10 mouse cellular contexts compared by ENCODE assay signal in the genomic region with DNA sequence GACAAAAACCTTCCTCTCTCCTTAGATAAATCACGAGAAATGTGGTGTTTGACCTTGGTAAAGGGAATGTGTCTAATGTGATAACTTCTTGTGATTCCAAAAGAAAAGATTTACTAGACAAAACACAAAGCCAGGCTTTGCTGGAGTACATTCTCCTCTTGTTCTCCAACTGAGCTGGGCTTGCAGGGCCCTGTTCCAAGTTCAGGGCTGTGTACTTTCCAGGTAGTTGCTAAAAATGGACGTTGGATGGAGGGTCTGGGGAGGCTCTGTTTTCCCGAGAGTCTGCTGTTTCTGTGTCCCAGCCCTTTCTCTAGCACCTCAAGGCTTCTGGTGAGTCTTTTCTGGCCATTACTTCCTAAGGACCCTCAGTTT. TPM values are rescaled to one million over a fixed set of nuclear protein-coding genes. Genes with fewer than 3 reads are reported as not detected.
DNase-seq lines count a peak whose midpoint lies in the region; ATAC-seq and TF ChIP-seq lines count a peak whose summit lies in the region.
"Had no signal": no experiment of that assay in that cellular context is flagged by ENCODE, and none has a peak within 500 bp of the region (broad histone marks: within the 10 kb centered on the region; RNA-seq: fewer than 3 reads in every experiment).

No protein-coding gene starts in this region.

- no peak for TF ChIP-seq CTCF in left cerebral cortex, adult 2 months (IDR thresholded peaks at IDR 0.05)

- no peak for ATAC-seq in heart, embryonic 14.5 days (ENCODE audit: insufficient number of reproducible peaks, insufficient read depth, low FRiP score, low read depth)
- ATAC-seq in megakaryocyte-erythroid progenitor cell, adult 5-6 weeks (replicated peaks; ENCODE audit: low FRiP score, low TSS enrichment, poor library complexity, severe bottlenecking) = no peak

- H3K4me1 ChIP-seq in embryonic facial prominence, embryonic 10.5 days = peaks cover 70% of the 10 kb centered on the region
- H3K4me1 ChIP-seq in heart, embryonic 14.5 days (ENCODE audit: control insufficient read depth in 2 of 2, insufficient read depth in 2 of 2, low read length in 2 of 2) = peaks cover 56 to 60% of the 10 kb centered on the region in 2 experiments

- no peaks in the 10 kb centered on the region for H3K36me3 ChIP-seq in embryonic facial prominence, embryonic 10.5 days (replicated peaks)
- H3K36me3 ChIP-seq in heart, embryonic 14.5 days (ENCODE audit: control insufficient read depth, insufficient read depth, low read length) = no peaks in the 10 kb centered on the region
- peaks cover 12% of the 10 kb centered on the region; the same call in 1 of the 2 replicates for H3K36me3 ChIP-seq in macrophage (ENCODE audit: inconsistent target)

- peak overlapping the region; percentile 98 for H3K4me2 ChIP-seq in heart, embryonic 14.5 days (ENCODE audit: low read length)

- H3K9me3 ChIP-seq in embryonic facial prominence, embryonic 10.5 days = no peaks in the 10 kb centered on the region
- H3K9me3 ChIP-seq in heart, embryonic 14.5 days (ENCODE audit: control insufficient read depth, low read length) = no peaks in the 10 kb centered on the region

- H3K27ac ChIP-seq in left cerebral cortex, adult 2 months = peak overlapping the region; percentile 56; the same call in 1 of the 2 replicates
- H3K27ac ChIP-seq in embryonic facial prominence, embryonic 10.5 days (replicated peaks) = no peak overlapping the region
- H3K27ac ChIP-seq in heart, embryonic 14.5 days (replicated peaks in 1 of 2; ENCODE audit: control insufficient read depth in 1 of 2, insufficient read depth in 1 of 2, low read depth in 2 of 2, low read length in 2 of 2) = peak overlapping the region; percentile 77 to 85
- H3K27ac ChIP-seq in macrophage = peak overlapping the region; percentile 72

- H3K27me3 ChIP-seq in embryonic facial prominence, embryonic 10.5 days (replicated peaks; ENCODE audit: low read depth, poor library complexity, severe bottlenecking) = peaks cover 4% of the 10 kb centered on the region; the same call in 1 of the 2 replicates
- no peaks in the 10 kb centered on the region for H3K27me3 ChIP-seq in heart, embryonic 14.5 days (ENCODE audit: control insufficient read depth, insufficient read depth, low read length)

- H3K4me3 ChIP-seq in left cerebral cortex, adult 2 months = peak overlapping the region; percentile 81
- H3K4me3 ChIP-seq in embryonic facial prominence, embryonic 10.5 days = peak overlapping the region; percentile 87
- H3K4me3 ChIP-seq in heart, embryonic 14.5 days (ENCODE audit: control insufficient read depth in 1 of 2, insufficient read depth in 1 of 2, low read depth in 1 of 2, low read length in 2 of 2) = peak overlapping the region; percentile 25 to 93; a peak in 3 of 4 replicates
- H3K4me3 ChIP-seq in macrophage (ENCODE audit: inconsistent target) = peak overlapping the region; percentile 83

- no peak for DNase-seq in left cerebral cortex, adult 2 months (ENCODE audit: extremely low spot score in 1 of 2, low spot score in 2 of 2)
- DNase-seq in left cerebral cortex, adult 9 months (ENCODE audit: low spot score in 2 of 2) = no peak
- DNase-seq in embryonic facial prominence, embryonic 10.5 days (ENCODE audit: low spot score) = no peak
- no peak for DNase-seq in cerebellum, postnatal 4 days (ENCODE audit: low spot score in 2 of 2)
- no peak for DNase-seq in left cerebral cortex, adult 8-10 months (ENCODE audit: low spot score in 2 of 2)
- DNase-seq: embryo, embryonic 11 days had no signal

- intact Hi-C loops in left cerebral cortex, adult 2 months (cut with DNase I) = no loop called here

- peaks cover 63% of the 10 kb centered on the region for H3K79me2 ChIP-seq in macrophage (ENCODE audit: inconsistent target)

- peak overlapping the region; percentile 94 for H3K9ac ChIP-seq in heart, embryonic 14.5 days (ENCODE audit: low read length)

- 73% methylated on average over 3 of the region's 3 CpGs for WGBS in embryonic facial prominence, embryonic 10.5 days
- WGBS in heart, embryonic 14.5 days = 0% methylated on average over 3 of the region's 3 CpGs
- WGBS in macrophage (ENCODE audit: missing documents) = 6% methylated on average over 3 of the region's 3 CpGs

RNA-seq across cellular contexts. Expression of gene Mafk, which starts 1.6 kb away (rescaled TPM):
- total RNA-seq in left cerebral cortex, adult 2 months (2021) = 10 to 100 TPM in 1 of 2 experiments, 1 to 10 TPM in 1; 8.9 to 11.5 TPM
- polyA plus RNA-seq in embryonic facial prominence, embryonic 10.5 days (2016; fragmentation: Nextera tagmentation; extraction: Ambion mirVana) = 9.2 and 10.5 TPM in 2 replicates
- polyA plus RNA-seq in heart, embryonic 14.5 days (2014; fragmentation: Nextera tagmentation; extraction: Ambion mirVana) = 10.6 and 11.2 TPM in 2 replicates
- 100 to 1,000 TPM in 1 of 26 experiments, 10 to 100 TPM in 25; 23.0 to 116 (median 37.1) TPM for total RNA-seq in macrophage (2018; cell fraction: chromatin; rRNA removed)
- 10 to 100 TPM; 22.0 to 77.2 (median 26.9) TPM for total RNA-seq in macrophage (2018; cell fraction: cytosol; rRNA removed)
- total RNA-seq in macrophage (2018; cell fraction: nucleus; rRNA removed) = 100 to 1,000 TPM in 1 of 26 experiments, 10 to 100 TPM in 25; 29.3 to 101 (median 41.7) TPM
- polyA plus RNA-seq in macrophage (2018) = 20.1 to 25.2 TPM (median 22.3 TPM) in 3 replicates
- total RNA-seq in left cerebral cortex, adult 8-10 months (2022) = 10 to 100 TPM in 2 of 4 experiments, 1 to 10 TPM in 2; 8.6 to 13.0 (median 10.0) TPM
- 23.8 and 24.3 TPM in 2 replicates for total RNA-seq in megakaryocyte-erythroid progenitor cell, adult 5-6 weeks (2014; fragmentation: Nextera tagmentation)
- total RNA-seq in megakaryocyte-erythroid progenitor cell, adult 5-6 weeks (2017) = 40.1 and 49.3 TPM in 2 replicates

RNA-seq across cellular contexts. Expression of gene Ints1, which starts 17.5 kb away (rescaled TPM):
- total RNA-seq in left cerebral cortex, adult 2 months (2021) = 100 to 1,000 TPM in 1 of 2 experiments, 10 to 100 TPM in 1; 91.9 to 102 TPM
- polyA plus RNA-seq in embryonic facial prominence, embryonic 10.5 days (2016; fragmentation: Nextera tagmentation; extraction: Ambion mirVana) = 42.6 and 44.4 TPM in 2 replicates
- 17.1 and 19.8 TPM in 2 replicates for polyA plus RNA-seq in heart, embryonic 14.5 days (2014; fragmentation: Nextera tagmentation; extraction: Ambion mirVana)
- total RNA-seq in macrophage (2018; cell fraction: chromatin; rRNA removed) = 100 to 1,000 TPM in 12 of 26 experiments, 10 to 100 TPM in 14; 35.7 to 154 (median 94.9) TPM
- total RNA-seq in macrophage (2018; cell fraction: cytosol; rRNA removed) = 10 to 100 TPM; 10.3 to 26.7 (median 18.2) TPM
- total RNA-seq in macrophage (2018; cell fraction: nucleus; rRNA removed) = 10 to 100 TPM; 18.8 to 86.4 (median 44.8) TPM
- polyA plus RNA-seq in macrophage (2018) = 14.7 to 19.1 TPM (median 17.1 TPM) in 3 replicates
- total RNA-seq in left cerebral cortex, adult 8-10 months (2022) = 100 to 1,000 TPM in 2 of 4 experiments, 10 to 100 TPM in 2; 97.1 to 104 (median 99.7) TPM
- 106 and 117 TPM in 2 replicates for total RNA-seq in megakaryocyte-erythroid progenitor cell, adult 5-6 weeks (2014; fragmentation: Nextera tagmentation)
- total RNA-seq in megakaryocyte-erythroid progenitor cell, adult 5-6 weeks (2017) = 33.9 and 34.7 TPM in 2 replicates

RNA-seq across cellular contexts. Expression of gene Tmem184a, which starts 26.8 kb away (rescaled TPM):
- under 1 TPM; 0.58 to 0.63 TPM for total RNA-seq in left cerebral cortex, adult 2 months (2021)
- 3.5 and 4.3 TPM in 2 replicates for polyA plus RNA-seq in embryonic facial prominence, embryonic 10.5 days (2016; fragmentation: Nextera tagmentation; extraction: Ambion mirVana)
- 0.05 and 0.19 TPM in 2 replicates for polyA plus RNA-seq in heart, embryonic 14.5 days (2014; fragmentation: Nextera tagmentation; extraction: Ambion mirVana)
- under 1 TPM in 1 of 26 experiments, not detected in 25; 0.21 TPM for total RNA-seq in macrophage (2018; cell fraction: chromatin; rRNA removed)
- total RNA-seq in macrophage (2018; cell fraction: cytosol; rRNA removed) = not detected
- total RNA-seq in macrophage (2018; cell fraction: nucleus; rRNA removed) = not detected
- polyA plus RNA-seq in macrophage (2018) = not detected in 3 replicates
- under 1 TPM in 3 of 4 experiments, not detected in 1; 0.27 to 0.50 (median 0.39) TPM for total RNA-seq in left cerebral cortex, adult 8-10 months (2022)
- not detected in 2 replicates for total RNA-seq in megakaryocyte-erythroid progenitor cell, adult 5-6 weeks (2014; fragmentation: Nextera tagmentation)
- 2.0 TPM in 1 of 2 replicates, not detected in the other for total RNA-seq in megakaryocyte-erythroid progenitor cell, adult 5-6 weeks (2017)

RNA-seq across cellular contexts. Expression of gene Gm26938, which starts 33.3 kb away (rescaled TPM):
- not detected for total RNA-seq in left cerebral cortex, adult 2 months (2021)
- not detected in 2 replicates for polyA plus RNA-seq in embryonic facial prominence, embryonic 10.5 days (2016; fragmentation: Nextera tagmentation; extraction: Ambion mirVana)
- polyA plus RNA-seq in heart, embryonic 14.5 days (2014; fragmentation: Nextera tagmentation; extraction: Ambion mirVana) = not detected in 2 replicates
- total RNA-seq in macrophage (2018; cell fraction: chromatin; rRNA removed) = not detected
- not detected for total RNA-seq in macrophage (2018; cell fraction: cytosol; rRNA removed)
- not detected for total RNA-seq in macrophage (2018; cell fraction: nucleus; rRNA removed)
- polyA plus RNA-seq in macrophage (2018) = not detected in 3 replicates
- not detected for total RNA-seq in left cerebral cortex, adult 8-10 months (2022)
- not detected in 2 replicates for total RNA-seq in megakaryocyte-erythroid progenitor cell, adult 5-6 weeks (2014; fragmentation: Nextera tagmentation)
- not detected in 2 replicates for total RNA-seq in megakaryocyte-erythroid progenitor cell, adult 5-6 weeks (2017)
- polyA plus RNA-seq: large intestine, adult 2 months had no signal

RNA-seq across cellular contexts. Expression of gene Psmg3, which starts 33.7 kb away (rescaled TPM):
- total RNA-seq in left cerebral cortex, adult 2 months (2021) = 10 to 100 TPM; 18.0 to 20.3 TPM
- 91.9 and 95.0 TPM in 2 replicates for polyA plus RNA-seq in embryonic facial prominence, embryonic 10.5 days (2016; fragmentation: Nextera tagmentation; extraction: Ambion mirVana)
- polyA plus RNA-seq in heart, embryonic 14.5 days (2014; fragmentation: Nextera tagmentation; extraction: Ambion mirVana) = 41.1 and 44.5 TPM in 2 replicates
- 10 to 100 TPM in 7 of 26 experiments, 1 to 10 TPM in 19; 1.8 to 13.1 (median 6.9) TPM for total RNA-seq in macrophage (2018; cell fraction: chromatin; rRNA removed)
- total RNA-seq in macrophage (2018; cell fraction: cytosol; rRNA removed) = 10 to 100 TPM in 23 of 26 experiments, 1 to 10 TPM in 3; 7.5 to 25.4 (median 18.2) TPM
- total RNA-seq in macrophage (2018; cell fraction: nucleus; rRNA removed) = 10 to 100 TPM in 16 of 26 experiments, 1 to 10 TPM in 10; 1.8 to 21.2 (median 11.5) TPM
- 5.1 to 28.7 TPM (median 20.8 TPM) in 3 replicates for polyA plus RNA-seq in macrophage (2018)
- 10 to 100 TPM; 16.7 to 20.2 (median 19.1) TPM for total RNA-seq in left cerebral cortex, adult 8-10 months (2022)
- total RNA-seq in megakaryocyte-erythroid progenitor cell, adult 5-6 weeks (2014; fragmentation: Nextera tagmentation) = 95.3 and 101 TPM in 2 replicates
- total RNA-seq in megakaryocyte-erythroid progenitor cell, adult 5-6 weeks (2017) = 12.7 and 16.0 TPM in 2 replicates
